Mouse (Mus musculus): ENCODE measurements around the gene Fiz1.
A peak's percentile ranks its signal among the peaks of the same experiment; 100 is the strongest.
"Not testable (repeated sequence)": the region's sequence is repeated elsewhere in the genome, so short reads cannot be mapped to it uniquely, and the experiment has no call there.

The Fiz1 gene

DNA sequence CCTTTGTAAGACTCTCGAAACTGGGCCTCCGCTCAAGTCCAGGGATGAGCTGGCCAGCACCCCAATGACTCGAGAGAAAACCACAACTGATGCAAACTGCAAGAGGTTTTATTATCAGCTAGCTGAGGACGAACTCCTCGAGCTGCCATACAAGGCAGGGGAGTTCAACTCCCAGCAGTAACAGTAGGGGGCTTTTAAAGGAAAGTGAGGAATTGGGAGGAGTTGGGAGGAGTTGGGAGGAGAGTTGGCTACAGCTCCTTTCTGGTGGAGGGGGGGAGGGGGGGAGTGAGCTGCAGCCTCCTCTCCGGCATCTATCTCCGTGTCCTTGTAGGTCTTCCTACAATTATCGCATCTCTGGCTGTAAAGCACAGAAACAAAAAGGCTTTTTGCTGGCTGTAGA is 11.6 kb downstream of the Fiz1 start:
- not testable (repeated sequence) for DNase-seq (ENCODE audit: low spot score in 2 of 2)

DNA sequence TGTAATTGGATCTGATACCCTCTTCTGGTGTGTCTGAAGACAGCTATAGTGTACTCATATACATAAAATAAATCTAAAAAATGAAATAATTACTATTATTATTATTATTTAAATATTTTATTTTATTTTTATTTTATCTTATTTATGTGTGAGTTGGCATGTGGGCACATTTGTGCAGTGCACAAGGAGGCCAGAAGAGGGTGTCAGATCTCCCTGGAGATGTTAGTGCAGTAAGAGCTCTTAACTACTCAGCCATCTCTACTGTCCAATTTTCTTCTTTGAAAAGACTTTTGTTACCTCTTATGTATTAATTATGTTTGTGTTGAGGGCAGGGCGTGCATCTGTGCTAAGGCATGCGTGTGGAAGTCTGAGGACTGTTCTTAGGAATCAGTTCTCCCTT is 14.6 kb downstream of the Fiz1 start:
- DNase-seq (ENCODE audit: low spot score in 2 of 2), result no peak

DNA sequence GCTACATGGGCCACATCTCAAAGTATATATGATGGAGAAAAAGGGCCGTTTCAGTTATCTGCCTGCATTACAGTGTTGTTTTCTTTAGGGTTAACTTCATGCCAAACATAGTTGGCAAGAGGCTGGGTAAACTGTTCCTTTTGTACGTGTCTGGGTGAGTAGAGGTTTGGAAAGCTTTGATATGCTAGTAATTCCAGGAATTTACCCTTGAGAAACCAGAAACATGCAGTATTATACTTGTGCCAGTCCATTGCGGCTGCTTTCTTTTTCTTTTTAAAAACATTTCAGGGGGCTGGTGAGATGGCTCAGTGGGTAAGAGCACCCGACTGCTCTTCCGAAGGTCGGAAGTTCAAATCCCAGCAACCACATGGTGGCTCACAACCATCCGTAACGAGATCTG is 17.6 kb downstream of the Fiz1 start:
- no peak for DNase-seq (ENCODE audit: low spot score in 2 of 2)

DNA sequence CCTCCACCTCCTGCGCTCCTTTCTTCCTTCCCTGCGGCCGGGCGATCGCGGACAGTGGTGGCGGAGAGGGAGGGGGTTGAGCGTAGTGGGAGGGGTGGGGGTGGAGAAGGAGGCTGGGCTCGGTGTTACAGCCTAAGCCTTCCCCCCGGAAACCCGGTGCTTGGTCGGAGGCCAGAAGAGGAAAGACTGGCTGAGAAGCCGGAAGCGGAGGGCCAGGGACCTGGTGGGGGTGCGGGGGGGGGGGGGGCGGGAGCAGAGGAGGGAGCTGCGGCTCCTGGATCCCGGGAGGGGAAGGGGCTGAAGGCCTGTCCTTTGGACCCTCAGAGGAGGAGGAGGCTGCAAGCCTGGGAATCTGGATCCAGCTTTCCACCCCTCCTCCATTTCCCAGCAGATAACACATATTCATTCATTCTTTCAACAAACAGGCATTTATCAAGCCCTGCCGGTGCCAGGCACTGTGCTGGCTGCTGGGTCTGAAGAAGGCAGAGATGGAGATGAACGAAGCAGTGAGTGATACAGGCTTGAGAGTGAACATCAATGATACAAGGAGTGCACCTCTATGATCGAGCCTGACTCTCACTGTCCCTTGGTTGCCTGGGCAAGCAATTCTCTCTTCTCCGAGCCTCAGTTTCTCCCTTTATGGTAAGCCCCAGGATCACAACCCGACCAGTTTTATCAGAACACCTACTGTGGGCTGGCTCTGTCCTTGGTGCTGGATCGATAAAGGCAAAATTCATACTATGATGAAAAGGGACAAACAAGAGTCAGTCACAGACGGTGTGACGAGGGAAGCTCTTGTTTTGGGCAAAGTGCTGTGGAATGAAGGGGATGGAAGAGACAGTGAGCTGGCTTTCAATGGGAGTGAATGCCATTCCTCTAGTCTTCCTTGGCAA is 18.2 kb downstream of the Fiz1 start, which contains the start of gene Zfp579:
Gene Zfp579, minus strand, starts transcription at position 156 of the 893 bp plus-strand sequence.
- peak; percentile 75 to 86 for DNase-seq (ENCODE audit: low spot score in 2 of 2)

DNA sequence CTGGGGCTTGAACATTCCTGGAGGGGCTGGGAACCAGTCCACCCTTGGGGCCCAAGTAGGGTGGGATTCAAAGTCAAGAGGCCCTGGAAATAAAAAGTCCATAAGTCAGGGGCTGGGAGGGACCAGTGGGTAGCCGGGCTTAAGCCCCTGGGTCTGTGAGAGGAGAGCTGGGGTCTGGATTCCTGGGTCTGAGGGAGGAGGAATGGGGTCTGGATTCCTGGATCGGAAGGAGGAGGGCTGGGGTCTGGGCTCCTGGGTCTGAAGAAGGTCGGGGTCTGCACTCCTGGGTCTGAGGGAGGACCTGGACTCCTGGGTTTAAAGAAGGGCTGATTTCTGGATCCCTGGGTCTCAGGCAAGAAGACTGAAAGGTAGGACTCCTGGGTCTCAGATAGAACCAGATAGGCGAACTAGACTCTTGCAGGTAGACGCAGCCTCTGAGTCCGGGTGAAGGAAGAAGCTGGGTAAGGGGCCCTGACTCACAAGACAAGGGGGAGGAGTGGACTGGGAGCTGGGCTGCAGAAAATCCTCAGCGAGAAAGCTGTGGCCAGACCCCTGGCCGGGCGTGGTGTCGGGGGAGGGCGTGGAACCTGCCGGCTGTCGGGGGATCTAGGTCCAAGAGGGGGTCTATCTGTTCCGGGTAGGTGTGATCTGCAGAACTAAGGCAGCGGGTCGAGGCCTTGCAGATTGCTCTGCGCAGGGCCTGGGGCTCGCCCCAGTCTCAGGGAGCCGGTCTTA is 19.1 kb downstream of the Fiz1 start:
- no peak for DNase-seq (ENCODE audit: low spot score in 2 of 2)

DNA sequence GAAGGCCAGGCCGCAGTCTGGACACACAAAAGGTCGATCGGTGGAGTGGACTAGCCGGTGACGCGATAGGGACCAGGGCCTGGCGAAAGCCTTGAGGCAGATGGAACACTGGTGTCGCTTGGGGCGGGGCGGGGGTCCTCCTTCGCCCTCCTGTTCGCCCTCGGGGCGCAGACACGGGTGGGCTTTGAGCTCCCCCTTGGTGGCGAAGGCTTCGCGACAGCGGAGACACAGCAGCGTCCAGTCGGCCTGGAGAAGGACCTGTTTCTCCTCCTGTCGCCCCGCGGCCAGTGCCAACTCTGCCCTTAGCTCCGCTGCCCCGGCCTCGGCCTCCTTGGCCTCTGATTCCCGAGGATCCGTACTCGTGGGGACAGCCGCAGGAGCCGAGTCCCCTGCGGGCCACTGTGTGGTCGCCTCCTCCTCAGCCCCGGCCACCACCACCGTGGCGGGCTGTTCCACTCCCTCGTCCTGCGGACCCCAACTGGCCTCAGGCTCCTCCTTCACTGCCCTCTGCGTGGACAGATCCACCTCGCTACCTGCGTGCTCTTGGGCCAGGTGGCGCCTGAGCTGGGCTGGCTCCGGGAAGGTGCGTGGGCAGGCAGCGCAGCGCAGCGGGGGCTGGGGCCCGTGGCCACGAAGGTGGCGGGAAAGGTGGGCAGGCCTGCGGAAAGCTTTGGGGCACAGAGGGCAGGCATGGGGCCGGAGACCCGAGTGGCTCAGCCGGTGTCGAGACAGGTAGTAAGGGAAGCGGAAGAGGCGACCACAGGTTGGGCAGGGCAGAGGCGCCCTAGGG is 20.3 kb downstream of the Fiz1 start:
- no peak for DNase-seq (ENCODE audit: low spot score in 2 of 2)

DNA sequence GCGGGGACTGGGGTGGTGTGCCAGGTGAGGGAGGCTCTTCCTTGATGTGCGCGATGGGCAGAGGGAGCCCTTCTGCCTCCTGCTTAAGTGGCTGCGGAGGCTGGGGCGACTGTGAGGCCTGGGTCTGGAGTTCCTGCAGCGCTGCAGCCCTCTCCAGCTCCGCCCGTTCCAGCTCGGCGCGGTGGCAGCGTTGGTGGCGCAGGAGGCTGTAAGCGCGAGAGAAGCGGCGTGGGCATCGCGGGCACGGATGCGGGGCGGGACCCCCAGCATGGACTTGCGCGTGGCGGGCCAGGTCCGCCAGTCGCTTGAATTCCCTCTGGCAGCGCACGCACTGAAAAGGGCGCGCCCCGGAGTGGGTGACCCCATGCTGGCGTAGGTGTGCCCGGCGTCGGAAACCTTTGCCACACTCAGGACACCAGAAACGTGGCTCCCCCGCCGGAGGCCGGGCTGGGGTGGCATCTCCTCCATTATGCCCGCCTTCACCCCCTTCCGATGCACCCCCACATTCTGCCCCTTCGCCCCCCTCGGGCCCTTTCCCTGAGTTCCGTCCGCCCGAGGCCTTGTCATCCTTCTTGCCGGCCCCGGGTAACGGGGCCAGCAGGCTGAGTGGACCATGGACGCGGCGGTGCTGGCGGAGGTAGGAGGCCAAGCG is 21.0 kb downstream of the Fiz1 start:
- no peak for DNase-seq (ENCODE audit: low spot score in 2 of 2)

DNA sequence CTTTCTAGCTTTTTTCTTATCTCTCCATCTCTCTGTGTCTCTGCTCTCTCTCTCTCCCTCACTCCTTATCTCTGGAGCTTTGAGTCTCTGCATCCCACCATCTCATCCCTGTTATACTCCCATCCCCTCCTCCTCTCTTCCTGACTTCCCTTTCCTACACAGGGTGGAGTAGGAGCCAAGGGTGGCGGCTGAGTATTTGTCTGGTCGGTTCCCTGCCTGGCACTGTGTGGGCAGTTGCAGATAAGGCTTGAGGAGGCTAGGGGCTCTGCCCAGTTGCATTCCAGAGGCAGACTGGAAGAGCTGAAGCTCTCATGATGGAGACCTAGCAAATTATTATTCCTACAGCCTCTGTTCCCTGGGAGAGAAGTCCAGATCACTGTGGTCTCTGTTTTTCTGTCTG is 26.2 kb downstream of the Fiz1 start:
- no peak for DNase-seq (ENCODE audit: low spot score in 2 of 2)

DNA sequence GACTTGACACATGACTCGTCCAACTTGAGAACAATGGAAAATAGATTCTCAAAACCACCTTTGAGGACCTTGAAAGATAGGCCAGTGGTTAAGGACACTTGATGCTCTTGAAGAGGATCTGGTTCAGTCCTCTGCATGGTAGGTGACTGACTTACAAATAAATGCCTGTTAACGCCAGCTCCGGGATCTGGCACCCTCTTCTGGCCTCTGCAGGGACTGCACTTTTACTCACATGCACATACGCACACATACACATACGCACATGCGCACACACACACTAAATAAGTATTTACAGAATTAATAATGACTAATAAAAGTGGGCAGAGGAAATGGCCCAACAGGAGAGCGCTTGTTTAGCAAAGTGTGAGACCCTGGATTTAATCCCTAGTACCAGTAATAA is 37.7 kb downstream of the Fiz1 start:
- no peak for DNase-seq (ENCODE audit: low spot score in 2 of 2)

DNA sequence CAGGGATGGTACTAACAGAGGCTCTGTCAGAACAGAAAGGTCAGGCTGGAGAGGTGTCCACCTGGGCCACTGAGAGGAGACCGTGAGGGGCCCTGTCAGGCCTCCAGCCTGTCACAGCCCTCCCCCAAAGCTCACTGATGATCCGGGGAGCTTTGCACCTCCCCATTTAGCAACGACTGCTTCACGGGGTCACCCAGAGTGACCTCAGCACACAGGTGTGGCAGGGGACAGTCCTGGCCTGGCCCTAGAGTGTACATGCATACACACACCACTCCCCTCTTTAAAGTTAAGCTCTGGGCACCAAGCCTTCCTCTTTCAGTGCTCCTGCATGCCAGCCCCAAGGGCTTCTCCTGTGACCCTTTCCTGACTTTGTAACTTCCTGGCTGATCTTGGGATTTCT is 39.0 kb downstream of the Fiz1 start:
- no peak for DNase-seq (ENCODE audit: low spot score in 2 of 2)

DNA sequence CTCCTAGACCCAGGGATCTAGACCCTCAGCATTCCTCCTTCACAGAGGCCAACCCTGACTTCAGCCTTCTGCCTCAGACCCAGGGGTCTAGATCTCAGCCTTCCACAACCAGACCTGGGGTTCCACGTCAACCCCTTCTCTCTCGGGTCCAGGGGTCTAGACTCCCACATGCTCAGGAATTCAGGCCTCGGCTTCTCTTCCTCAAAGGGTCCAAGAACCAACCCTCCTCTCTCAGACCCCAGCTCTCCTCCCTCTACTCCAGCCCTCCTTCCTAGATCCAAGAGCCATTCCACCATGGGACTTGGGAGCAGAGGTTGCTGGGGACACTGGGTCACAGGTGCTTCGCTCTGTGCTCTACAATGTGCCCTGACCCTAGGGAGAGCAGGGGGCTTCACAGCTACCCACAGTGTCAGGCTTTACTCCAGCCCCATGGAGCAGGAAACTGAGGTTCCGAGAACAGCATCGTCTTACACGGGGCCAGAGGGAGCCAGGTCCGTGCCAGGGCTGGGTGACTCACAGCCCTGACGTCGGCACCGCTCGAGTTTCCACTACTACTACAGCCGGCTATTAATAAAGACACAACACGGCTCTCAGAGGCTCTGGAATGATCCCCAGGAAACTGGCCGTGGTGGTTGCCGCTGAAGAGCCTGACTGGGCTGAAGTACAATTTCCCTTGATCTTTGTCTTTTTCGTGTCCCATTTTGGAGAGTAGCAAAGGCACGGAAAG is 42.0 kb downstream of the Fiz1 start:
- DNase-seq (ENCODE audit: low spot score in 2 of 2), result no peak

DNA sequence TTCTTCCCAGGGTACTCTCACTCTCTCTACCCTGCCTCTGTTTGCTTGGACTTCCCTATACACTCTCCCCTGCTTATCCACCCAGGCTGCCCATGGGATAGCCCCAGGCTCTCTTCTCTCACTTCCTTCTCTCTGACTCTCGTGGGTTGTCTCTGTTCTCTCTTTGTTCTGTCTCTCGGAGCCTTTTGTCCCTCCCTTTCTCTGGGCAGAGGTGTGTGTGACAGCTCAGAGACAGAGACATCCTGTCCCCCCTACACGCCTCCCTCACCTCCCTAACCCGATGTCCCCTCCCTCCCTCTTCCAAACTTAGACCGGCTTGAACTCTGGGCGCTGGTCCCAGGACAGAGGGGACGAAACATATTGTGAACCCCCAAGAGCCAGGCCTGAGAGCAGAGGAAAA is 42.8 kb downstream of the Fiz1 start:
- no peak for DNase-seq (ENCODE audit: low spot score in 2 of 2)

DNA sequence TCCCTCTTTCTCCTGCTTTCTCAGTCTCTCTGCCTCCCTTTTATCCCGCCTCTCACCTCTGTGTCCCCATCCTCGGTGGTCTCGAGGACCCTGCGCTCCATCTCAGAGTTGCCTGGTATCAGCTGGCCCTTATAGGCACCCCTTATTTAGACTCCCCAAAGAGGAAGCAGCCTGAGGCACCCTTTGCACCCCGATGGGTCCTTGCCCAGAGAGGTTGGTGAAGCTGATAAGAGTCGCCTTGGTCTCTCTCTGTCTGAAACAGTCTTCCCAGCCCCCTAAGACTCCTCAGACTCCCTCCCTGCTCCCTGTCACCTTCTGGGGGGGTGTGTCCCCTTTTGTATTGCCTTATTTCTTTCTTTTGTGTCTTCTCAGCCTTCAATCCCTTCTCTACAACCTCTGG is 43.4 kb downstream of the Fiz1 start, which contains the start of gene Sbk3:
Gene Sbk3, minus strand, starts transcription at position 101 of the 400 bp plus-strand sequence.
- DNase-seq (ENCODE audit: low spot score in 2 of 2), result no peak

DNA sequence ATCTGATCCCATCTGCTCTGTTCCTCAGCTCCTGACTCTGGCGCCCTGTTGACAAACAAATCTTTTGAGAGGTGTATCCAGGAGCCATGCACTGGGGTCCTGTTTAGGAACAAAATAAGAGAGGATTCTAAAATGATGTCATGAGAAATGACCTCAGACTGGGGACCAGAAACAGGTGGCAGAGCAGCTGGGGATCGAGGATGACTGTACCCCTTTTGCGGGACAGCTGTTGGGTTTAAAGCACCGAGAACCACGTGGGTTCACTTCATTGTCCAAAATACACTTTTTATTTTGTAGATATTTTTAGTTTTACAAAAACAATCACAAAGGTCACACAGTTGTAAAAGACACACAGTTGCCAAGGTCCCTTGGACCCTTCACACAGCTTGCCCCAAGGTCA is 49.5 kb downstream of the Fiz1 start:
- no peak for DNase-seq (ENCODE audit: low spot score in 2 of 2)

DNA sequence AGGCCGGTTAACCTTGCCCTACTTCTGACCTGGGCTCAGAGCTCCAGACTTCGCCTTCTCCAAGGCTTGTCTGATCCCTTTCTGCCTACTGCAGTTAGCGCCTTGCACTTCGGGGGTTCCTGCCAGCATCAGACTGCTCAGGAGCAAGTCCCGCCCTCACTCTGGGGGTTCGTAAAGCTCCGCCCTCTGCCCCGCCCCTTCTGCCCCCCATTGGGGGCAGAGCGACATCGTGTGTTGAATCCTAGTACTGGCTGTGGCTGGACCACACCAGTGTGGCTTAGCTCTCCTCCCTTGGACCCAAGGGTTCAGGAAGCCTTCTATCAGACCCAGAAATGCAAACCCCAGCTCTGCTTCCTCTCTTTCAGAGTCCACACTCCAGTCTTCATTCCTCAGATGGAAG is 50.2 kb downstream of the Fiz1 start, which contains the start of gene Sbk2:
Gene Sbk2, minus strand, starts transcription at position 135 of the 400 bp plus-strand sequence.
- DNase-seq (ENCODE audit: low spot score in 2 of 2), result peak; percentile 73 to 88

DNA sequence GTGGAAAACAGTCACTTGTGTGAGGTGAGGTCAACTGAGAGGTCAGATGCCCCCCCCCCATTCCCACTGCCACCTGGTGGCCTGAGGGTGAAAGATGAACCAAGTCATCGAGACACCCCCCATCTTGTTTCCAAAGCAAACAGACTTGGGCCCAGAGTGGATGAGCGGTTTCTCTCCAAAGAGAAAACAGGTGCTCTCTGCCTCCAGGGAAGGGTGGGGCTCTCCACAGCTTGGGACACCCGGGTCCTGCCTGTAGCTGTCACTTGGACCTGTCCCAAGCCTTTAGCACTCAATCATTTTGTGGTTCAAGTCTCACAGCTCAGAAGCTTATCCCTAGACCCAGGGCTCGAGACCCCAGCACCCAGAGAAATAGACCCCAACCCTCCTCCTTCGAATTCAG is 51.0 kb downstream of the Fiz1 start:
- DNase-seq (ENCODE audit: low spot score in 2 of 2), result no peak

DNA sequence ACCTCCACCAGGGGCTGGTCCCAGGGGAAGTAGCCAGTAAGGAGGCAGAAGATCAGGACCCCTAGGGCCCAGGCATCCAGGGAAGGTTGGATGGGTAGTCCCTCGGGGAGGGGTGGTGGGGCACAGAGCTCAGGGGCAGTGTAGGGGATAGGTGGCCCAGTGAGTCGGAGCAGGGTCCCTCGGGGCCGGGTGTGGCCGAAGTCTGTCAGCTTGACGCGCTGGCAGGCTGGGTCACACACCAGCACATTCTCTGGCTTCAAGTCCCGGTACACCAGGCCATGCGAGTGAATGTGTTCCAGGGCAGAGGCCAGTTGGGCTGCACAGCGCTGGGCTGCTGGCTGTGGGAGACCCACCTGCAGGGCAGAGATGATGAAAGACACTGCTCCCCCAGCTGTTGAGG is 57.1 kb downstream of the Fiz1 start:
- DNase-seq (ENCODE audit: low spot score in 2 of 2), result peak in 1 of 2 experiments; percentile 37

Measured in spleen, postnatal 4 days (tissue).